Mouse (Mus musculus) C2C12 (cell line): ENCODE measurements around the gene Slfnl1. TPM values are rescaled to one million over a fixed set of nuclear protein-coding genes. Genes with fewer than 3 reads are reported as not detected.

ENCODE experiments used
- H3K27me3 ChIP-seq: one replicate; pipeline ENCODE4 v1.6.1; 2011; ENCODE audit not compliant: control insufficient read depth, insufficient read depth, insufficient read length
- H3K36me3 ChIP-seq: one replicate; pipeline ENCODE4 v1.6.1; 2011; ENCODE audit not compliant: control insufficient read depth, insufficient read depth
- H3K4me3 ChIP-seq: one replicate; pipeline ENCODE4 v1.5.1; 2011; ENCODE audit warnings: mild to moderate bottlenecking, control low read depth; ENCODE audit not compliant: poor library complexity, insufficient read depth, severe bottlenecking
- H3K79me2 ChIP-seq: one replicate; pipeline ENCODE4 v1.6.1; 2011; ENCODE audit not compliant: control insufficient read depth, insufficient read depth
- H3K79me3 ChIP-seq: one replicate; pipeline ENCODE4 v1.6.1; 2011; ENCODE audit warnings: low read depth, control low read depth
- H3ac ChIP-seq: one replicate; pipeline ENCODE3; 2011; ENCODE audit warnings: low read depth; ENCODE audit not compliant: control insufficient read depth, insufficient read length
- CEBPB ChIP-seq: IDR thresholded peaks from one replicate; pipeline ENCODE4 v1.6.1; 2011; ENCODE audit warnings: low read depth, mild to moderate bottlenecking, control low read depth, moderate library complexity
- CTCF ChIP-seq: IDR thresholded peaks from one replicate; pipeline ENCODE4 v1.5.1; 2011; ENCODE audit not compliant: control insufficient read depth, insufficient read depth, insufficient read length
- FOSL1 ChIP-seq: IDR thresholded peaks from one replicate; pipeline ENCODE4 v1.8.0; 2011; ENCODE audit warnings: mild to moderate bottlenecking, low read length; ENCODE audit not compliant: poor library complexity, insufficient read depth, severe bottlenecking
- MAX ChIP-seq: IDR thresholded peaks from one replicate; pipeline ENCODE4 v1.6.1; 2011; ENCODE audit warnings: mild to moderate bottlenecking, control low read depth
- MYOD1 ChIP-seq: IDR thresholded peaks from one replicate; pipeline ENCODE4 v1.6.1; 2011; ENCODE audit warnings: low read depth; ENCODE audit not compliant: control insufficient read depth, insufficient read length
- MYOG ChIP-seq: IDR thresholded peaks from one replicate; pipeline ENCODE4 v1.6.1; 2011; ENCODE audit not compliant: control insufficient read depth, insufficient read length; ENCODE audit errors: extremely low read depth
- USF1 ChIP-seq: IDR thresholded peaks from one replicate; pipeline ENCODE4 v1.6.1; 2011; ENCODE audit warnings: low read depth, mild to moderate bottlenecking, control low read depth, moderate library complexity
- polyA plus RNA-seq: library from polyadenylated mRNA; unstranded; fragments of >200 nt; fragmentation: generic; extraction: Trizol; gene quantifications from one replicate; pipeline ENCODE4 v1.2.1, GENCODE M21; 2012; ENCODE audit warnings: missing spikeins

The Slfnl1 gene
- polyA plus RNA-seq, 1 experiment, result 0.02 TPM

GRCm38 (mm10) chr4:120516907-120517306, 15.1 kb upstream of the Slfnl1 start:
- TF ChIP-seq CEBPB (no peak), MYOG (no peak), MAX (no peak), CTCF (no peak)
- H3K36me3 ChIP-seq, result peaks cover 18% of the 10 kb centered on the region

GRCm38 (mm10) chr4:120517335-120517734, 14.7 kb upstream of the Slfnl1 start:
- no peaks in the 10 kb centered on the region for H3K27me3 ChIP-seq
- no peak for TF ChIP-seq CEBPB
- TF ChIP-seq MYOG, result no peak
- no peak for TF ChIP-seq MYOD1
- TF ChIP-seq USF1, result peak; percentile 90
- no peak for TF ChIP-seq CTCF
- TF ChIP-seq MAX, result peak; percentile 96
- H3K79me3 ChIP-seq, result peaks cover 8% of the 10 kb centered on the region
- peaks cover 23% of the 10 kb centered on the region for H3K36me3 ChIP-seq
- H3K4me3 ChIP-seq, result peak overlapping the region; percentile 34
- peaks cover 37% of the 10 kb centered on the region for H3K79me2 ChIP-seq
- peak overlapping the region; percentile 59 for H3ac ChIP-seq

More at GRCm38 (mm10) chr4:120516907-120517306, 15.1 kb upstream of the Slfnl1 start:
- Histone ChIP-seq H3K79me3 (peaks cover 8% of the 10 kb centered on the region), H3K27me3 (no peaks in the 10 kb centered on the region), H3K79me2 (peaks cover 37% of the 10 kb centered on the region), H3ac (no peak overlapping the region), H3K4me3 (no peak overlapping the region)

GRCm38 (mm10) chr4:120521761-120522160, 10.3 kb upstream of the Slfnl1 start:
- Histone ChIP-seq H3K79me2 (peaks cover 37% of the 10 kb centered on the region), H3K27me3 (no peaks in the 10 kb centered on the region), H3ac (no peak overlapping the region), H3K36me3 (peaks cover 64% of the 10 kb centered on the region), H3K4me3 (no peak overlapping the region), H3K79me3 (peaks cover 8% of the 10 kb centered on the region)
- TF ChIP-seq MYOD1 (no peak), FOSL1 (no peak)

GRCm38 (mm10) chr4:120522351-120522750, 9.7 kb upstream of the Slfnl1 start:
- no peak for TF ChIP-seq MAX
- TF ChIP-seq FOSL1, result no peak
- TF ChIP-seq CEBPB, result no peak
- TF ChIP-seq MYOG, result no peak
- TF ChIP-seq USF1, result no peak
- no peak for TF ChIP-seq MYOD1
- no peak for TF ChIP-seq CTCF
- peaks cover 66% of the 10 kb centered on the region for H3K36me3 ChIP-seq
- H3K27me3 ChIP-seq, result no peaks in the 10 kb centered on the region
- no peak overlapping the region for H3ac ChIP-seq
- peaks cover 8% of the 10 kb centered on the region for H3K79me3 ChIP-seq
- H3K79me2 ChIP-seq, result peaks cover 37% of the 10 kb centered on the region
- H3K4me3 ChIP-seq, result no peak overlapping the region

GRCm38 (mm10) chr4:120523092-120523491, 8.9 kb upstream of the Slfnl1 start:
- Histone ChIP-seq H3K79me3 (peaks cover 6% of the 10 kb centered on the region), H3K27me3 (no peaks in the 10 kb centered on the region), H3K36me3 (peaks cover 67% of the 10 kb centered on the region), H3ac (no peak overlapping the region), H3K79me2 (peaks cover 30% of the 10 kb centered on the region), H3K4me3 (no peak overlapping the region)
- TF ChIP-seq MYOD1, result no peak
- TF ChIP-seq USF1, result no peak

GRCm38 (mm10) chr4:120528171-120528570, 3.9 kb upstream of the Slfnl1 start:
- Histone ChIP-seq H3K27me3 (no peaks in the 10 kb centered on the region), H3K36me3 (peaks cover 62% of the 10 kb centered on the region), H3K79me3 (no peaks in the 10 kb centered on the region), H3K79me2 (no peaks in the 10 kb centered on the region), H3K4me3 (no peak overlapping the region), H3ac (no peak overlapping the region)
- TF ChIP-seq MYOD1 (no peak), CEBPB (no peak), MYOG (no peak), FOSL1 (no peak), USF1 (no peak), CTCF (no peak), MAX (no peak)
